Mouse (Mus musculus) lung, postnatal 0 days (tissue): ENCODE measurements around the gene Ptpn18.

Source experiments
- CTCF ChIP-seq: IDR thresholded peaks from 2 replicates; pipeline ENCODE4 v1.5.1; 2016; ENCODE audit warnings: antibody characterized with exemption, mild to moderate bottlenecking
- EP300 ChIP-seq: IDR thresholded peaks from 2 replicates; pipeline ENCODE4 v1.6.1; 2016; ENCODE audit warnings: antibody characterized with exemption, mild to moderate bottlenecking, control low read depth

DNA sequence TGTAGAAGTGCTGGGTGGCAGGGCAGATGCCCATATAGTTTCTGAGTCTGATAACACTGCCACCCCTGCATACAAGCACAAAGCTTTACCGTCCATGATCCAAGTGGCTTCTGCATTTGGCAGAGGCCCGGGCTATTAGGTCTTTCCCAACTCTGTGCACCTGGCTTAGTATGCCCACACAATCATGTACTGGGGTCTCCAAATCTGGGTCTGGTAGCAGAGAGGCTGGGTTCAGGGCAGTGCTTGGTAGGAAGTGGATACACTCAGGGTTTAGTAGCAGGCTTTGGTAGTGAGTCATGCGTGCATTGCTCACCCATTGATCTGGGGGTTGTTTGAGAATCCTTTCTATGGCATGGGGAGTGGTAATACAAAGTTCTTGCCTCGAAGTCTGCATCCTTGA, 30.3 kb upstream of the Ptpn18 start:
- TF ChIP-seq CTCF (no peak), EP300 (no peak)
